Mouse (Mus musculus) urinary bladder, postnatal 10 days (tissue): ENCODE data around the gene Pkmyt1.
"Not testable (repeated sequence)": the region's sequence is repeated elsewhere in the genome, so short reads cannot be mapped to it uniquely, and the experiment has no call there.

Experiments
- DNase-seq: peaks from one replicate; pipeline ENCODE4 v3.0.0; 2022; ENCODE audit warnings: low spot score

Pkmyt1 gene

GRCm38 (mm10) chr17:23747471-23747870, 21.3 kb downstream of the Pkmyt1 start:
- DNase-seq = no peak

GRCm38 (mm10) chr17:23748026-23748425, 21.9 kb downstream of the Pkmyt1 start:
- no peak for DNase-seq

GRCm38 (mm10) chr17:23748631-23749391, 22.7 kb downstream of the Pkmyt1 start:
- DNase-seq = no peak

GRCm38 (mm10) chr17:23749400-23750191, 23.5 kb downstream of the Pkmyt1 start:
- no peak for DNase-seq

GRCm38 (mm10) chr17:23755689-23756088, 29.6 kb downstream of the Pkmyt1 start:
- DNase-seq = no peak

- no peak for DNase-seq
These were observed 31.4 kb downstream of the Pkmyt1 start for GRCm38 (mm10) chr17:23757581-23757980.

- DNase-seq = no peak
These were observed 32.7 kb downstream of the Pkmyt1 start for GRCm38 (mm10) chr17:23758801-23759200.

- no peak for DNase-seq
These were observed 34.1 kb downstream of the Pkmyt1 start for GRCm38 (mm10) chr17:23760231-23760630.

GRCm38 (mm10) chr17:23761155-23761554, 35.0 kb downstream of the Pkmyt1 start:
- no peak for DNase-seq

GRCm38 (mm10) chr17:23762976-23763375, 36.8 kb downstream of the Pkmyt1 start:
- DNase-seq = no peak

- no peak for DNase-seq
These were observed 44.4 kb downstream of the Pkmyt1 start for GRCm38 (mm10) chr17:23770493-23770892.

- no peak for DNase-seq
These were observed 44.8 kb downstream of the Pkmyt1 start for GRCm38 (mm10) chr17:23770896-23771283.

GRCm38 (mm10) chr17:23771284-23772218, 45.4 kb downstream of the Pkmyt1 start, which contains the start of gene Flywch1:
Gene Flywch1 (minus strand): TSS chr17:23771602.
- DNase-seq = peak; percentile 81

- DNase-seq = not testable (repeated sequence)
These were observed 46.1 kb downstream of the Pkmyt1 start for GRCm38 (mm10) chr17:23772219-23772556.

- DNase-seq = no peak
These were observed 47.5 kb downstream of the Pkmyt1 start for GRCm38 (mm10) chr17:23773676-23774075.

- no peak for DNase-seq
These were observed 48.0 kb downstream of the Pkmyt1 start for GRCm38 (mm10) chr17:23774090-23774489.

- DNase-seq = no peak
These were observed 50.1 kb downstream of the Pkmyt1 start for GRCm38 (mm10) chr17:23776216-23776615.

- no peak for DNase-seq
These were observed 51.0 kb downstream of the Pkmyt1 start for GRCm38 (mm10) chr17:23777141-23777540.

GRCm38 (mm10) chr17:23778447-23778846, 52.3 kb downstream of the Pkmyt1 start:
- no peak for DNase-seq

- DNase-seq = no peak
These were observed 57.2 kb downstream of the Pkmyt1 start for GRCm38 (mm10) chr17:23783352-23783751.

GRCm38 (mm10) chr17:23785561-23786471, 59.7 kb downstream of the Pkmyt1 start, which contains the start of gene Flywch2:
Gene Flywch2 (minus strand): TSS chr17:23786081.
- no peak for DNase-seq
